Mouse (Mus musculus) limb, embryonic 14.5 days (tissue): ENCODE results near the gene Card19. TPM values are rescaled to one million over a fixed set of nuclear protein-coding genes. Genes with fewer than 3 reads are reported as not detected.

ENCODE experiments used
- ATAC-seq: fragments of 200-750 bp; cut with Nextera tagmentation; 2 replicates; pipeline ENCODE4 v1.8.0; 2017; ENCODE audit warnings: low read depth, moderate number of reproducible peaks, moderate TSS enrichment; ENCODE audit not compliant: low FRiP score
- DNase-seq: peaks from one replicate; pipeline ENCODE4 v3.0.0-alpha.2; 2015; ENCODE audit warnings: low spot score
- H3K27ac ChIP-seq: fragments of 300-500 bp; sonication (generic); replicated peaks from 2 replicates; pipeline ENCODE4 v1.5.1; 2014; ENCODE audit warnings: low read depth, mild to moderate bottlenecking, low read length, moderate library complexity, mixed read lengths
- H3K27me3 ChIP-seq: fragments of 300-500 bp; sonication (generic); 2 replicates; pipeline ENCODE4 v1.6.1; 2014; ENCODE audit warnings: low read length, mixed read lengths; ENCODE audit not compliant: control insufficient read depth, insufficient read depth
- H3K36me3 ChIP-seq: fragments of 300-500 bp; sonication (generic); 2 replicates; pipeline ENCODE4 v1.6.1; 2014; ENCODE audit warnings: mild to moderate bottlenecking, low read length, moderate library complexity, mixed read lengths; ENCODE audit not compliant: control insufficient read depth, insufficient read depth
- H3K4me1 ChIP-seq: fragments of 300-500 bp; sonication (generic); 2 replicates; pipeline ENCODE4 v1.6.1; 2014; ENCODE audit warnings: antibody characterized with exemption, low read length, mixed read lengths; ENCODE audit not compliant: control insufficient read depth, insufficient read depth
- H3K4me2 ChIP-seq: fragments of 300-500 bp; sonication (generic); replicated peaks from 2 replicates; pipeline ENCODE4 v1.6.1; 2014; ENCODE audit warnings: low read depth, mild to moderate bottlenecking, low read length, moderate library complexity; ENCODE audit not compliant: severe bottlenecking
- H3K4me3 ChIP-seq: fragments of 300-500 bp; sonication (generic); replicated peaks from 2 replicates; pipeline ENCODE4 v1.5.1; 2014; ENCODE audit warnings: low read length
- H3K9ac ChIP-seq: fragments of 300-500 bp; sonication (generic); 2 replicates; pipeline ENCODE4 v1.6.1; 2014; ENCODE audit warnings: mild to moderate bottlenecking, low read depth, low read length, moderate library complexity; ENCODE audit not compliant: severe bottlenecking
- H3K9me3 ChIP-seq: fragments of 300-500 bp; sonication (generic); 2 replicates; pipeline ENCODE4 v1.6.1; 2016; ENCODE audit warnings: low read length; ENCODE audit not compliant: control insufficient read depth
- POLR2A ChIP-seq: fragments of 200-500 bp; IDR thresholded peaks from 2 replicates; pipeline ENCODE4 v1.8.0; 2012; ENCODE audit warnings: inconsistent platforms, mild to moderate bottlenecking, moderate library complexity, borderline replicate concordance; ENCODE audit not compliant: insufficient read depth, insufficient read length; ENCODE audit errors: extremely low read depth
- WGBS: fragments of 180-500 bp; shearing (Covaris S2); extraction: QIAGEN DNeasy Blood & Tissue Kit; methylation state at CpG from one replicate; pipeline ENCODE4 v1.1.7; 2014; 5-methylcytosine and 5-hydroxymethylcytosine counted together
- polyA plus RNA-seq, 2 experiments: library from polyadenylated mRNA; depleted of rRNA in 1 of 2; stranded (reverse) in 1 of 2; unstranded in 1 of 2; fragments of >200 nt; fragmentation: Nextera tagmentation in 1 of 2; extraction: Ambion mirVana in 1 of 2; gene quantifications; 2 replicates each; pipeline versions ENCODE4 v1.2.1 to v1.2.3; 2012 to 2014

Gene Card19
- polyA plus RNA-seq, 2 experiments, result 67.1 to 71.3 TPM

DNA sequence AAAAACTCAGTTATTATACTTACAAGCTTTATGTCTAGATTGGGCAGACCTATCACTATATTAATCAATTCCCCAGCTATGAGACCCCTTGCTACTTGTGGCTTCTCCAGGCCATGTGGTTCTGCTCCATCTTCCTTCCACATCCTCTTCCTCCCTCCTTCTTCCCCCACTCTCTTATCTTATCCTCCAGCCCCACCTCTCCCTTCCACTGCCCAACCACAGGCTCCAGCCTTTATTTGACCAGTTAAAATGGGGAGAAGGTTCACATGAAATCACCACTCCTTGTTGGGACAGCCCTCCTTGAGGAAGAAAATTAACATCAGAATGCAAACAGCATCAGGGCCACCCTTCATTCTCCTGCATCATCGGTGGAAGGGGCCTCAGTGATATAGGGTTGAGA is 35.1 kb downstream of the Card19 start:
- no peaks in the 10 kb centered on the region for H3K9me3 ChIP-seq
- H3K27me3 ChIP-seq, result no peaks in the 10 kb centered on the region
- ATAC-seq, result no peak
- no peak for DNase-seq
- no peak overlapping the region for H3K27ac ChIP-seq
- 65% methylated on average over 1 of the region's 1 CpGs for WGBS
- H3K36me3 ChIP-seq, result no peaks in the 10 kb centered on the region
- H3K9ac ChIP-seq, result no peak overlapping the region
- H3K4me2 ChIP-seq, result no peak overlapping the region
- peaks cover 9% of the 10 kb centered on the region; the same call in 1 of the 2 replicates for H3K4me1 ChIP-seq
- no peak for TF ChIP-seq POLR2A
- no peak overlapping the region for H3K4me3 ChIP-seq

DNA sequence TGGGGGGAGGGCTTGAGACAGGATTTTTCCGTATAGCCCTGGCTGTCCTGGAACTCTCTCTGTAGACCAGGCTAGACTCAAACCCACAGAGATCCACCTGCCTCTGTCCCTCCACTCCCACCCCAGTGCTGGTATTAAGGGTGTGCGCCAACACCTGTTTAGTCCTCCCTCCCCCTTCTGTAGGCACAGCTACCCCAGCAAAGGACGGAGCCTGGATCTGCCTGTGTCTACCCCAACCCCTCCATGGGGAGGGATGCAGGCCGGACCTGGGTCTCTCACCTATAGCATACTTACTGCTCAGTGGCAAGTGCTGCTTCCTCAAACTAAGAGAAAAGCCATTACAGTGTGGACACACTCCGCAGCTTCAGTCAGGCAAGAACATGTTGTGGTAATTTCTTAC is 35.6 kb downstream of the Card19 start:
- peaks cover 9% of the 10 kb centered on the region; the same call in 1 of the 2 replicates for H3K4me1 ChIP-seq
- WGBS, result 69% methylated on average over 5 of the region's 5 CpGs
- no peaks in the 10 kb centered on the region for H3K9me3 ChIP-seq
- ATAC-seq (no peak), DNase-seq (no peak)
- no peak overlapping the region for H3K4me2 ChIP-seq
- no peak overlapping the region for H3K9ac ChIP-seq
- H3K27ac ChIP-seq, result no peak overlapping the region
- H3K4me3 ChIP-seq, result no peak overlapping the region
- H3K36me3 ChIP-seq, result no peaks in the 10 kb centered on the region
- no peak for TF ChIP-seq POLR2A
- no peaks in the 10 kb centered on the region for H3K27me3 ChIP-seq

GRCm38 (mm10) chr13:49178839-49179585 is 36.8 kb downstream of the Card19 start:
- 53% methylated on average over 19 of the region's 19 CpGs for WGBS
- no peak overlapping the region for H3K9ac ChIP-seq
- no peak overlapping the region for H3K4me3 ChIP-seq
- TF ChIP-seq POLR2A, result no peak
- H3K9me3 ChIP-seq, result no peaks in the 10 kb centered on the region
- H3K4me2 ChIP-seq, result no peak overlapping the region
- peaks cover 9% of the 10 kb centered on the region; the same call in 1 of the 2 replicates for H3K4me1 ChIP-seq
- ATAC-seq, result peak; percentile 47; the same call in 1 of the 2 replicates
- peak; percentile 50 for DNase-seq
- H3K27me3 ChIP-seq, result no peaks in the 10 kb centered on the region
- no peaks in the 10 kb centered on the region for H3K36me3 ChIP-seq
- peak overlapping the region; percentile 58 for H3K27ac ChIP-seq

- no peak overlapping the region for H3K4me3 ChIP-seq
- no peak for DNase-seq
- H3K27ac ChIP-seq, result no peak overlapping the region
- H3K27me3 ChIP-seq, result no peaks in the 10 kb centered on the region
- no peak overlapping the region for H3K4me2 ChIP-seq
- no peak overlapping the region for H3K9ac ChIP-seq
- H3K36me3 ChIP-seq, result no peaks in the 10 kb centered on the region
- H3K4me1 ChIP-seq, result peaks cover 9% of the 10 kb centered on the region; the same call in 1 of the 2 replicates
- no peak for TF ChIP-seq POLR2A
- ATAC-seq, result no peak
- no peaks in the 10 kb centered on the region for H3K9me3 ChIP-seq
- WGBS, result 72% methylated on average over 10 of the region's 10 CpGs
Measured at GRCm38 (mm10) chr13:49175509-49175908, 40.3 kb downstream of the Card19 start.

GRCm38 (mm10) chr13:49172971-49173596 is 42.8 kb downstream of the Card19 start:
- 7% methylated on average over 12 of the region's 12 CpGs for WGBS
- Histone ChIP-seq H3K9ac (no peak overlapping the region), H3K27me3 (no peaks in the 10 kb centered on the region), H3K9me3 (no peaks in the 10 kb centered on the region), H3K36me3 (no peaks in the 10 kb centered on the region), H3K27ac (no peak overlapping the region), H3K4me3 (no peak overlapping the region), H3K4me2 (no peak overlapping the region), H3K4me1 (no peaks in the 10 kb centered on the region)
- TF ChIP-seq POLR2A, result no peak
- DNase-seq (peak; percentile 84), ATAC-seq (peak; percentile 77; the same call in 1 of the 2 replicates)
